Mouse (Mus musculus) ES-Bruce4 (cell line): ENCODE results near the gene Slc25a15.

Experiments used
- CTCF ChIP-seq: IDR thresholded peaks from one replicate; pipeline ENCODE4 v1.8.1; 2011; ENCODE audit warnings: low read depth, low read length
- EP300 ChIP-seq: IDR thresholded peaks from 2 replicates; pipeline ENCODE4 v1.6.1; 2011; ENCODE audit warnings: low read depth, low read length; ENCODE audit not compliant: insufficient read depth

DNA sequence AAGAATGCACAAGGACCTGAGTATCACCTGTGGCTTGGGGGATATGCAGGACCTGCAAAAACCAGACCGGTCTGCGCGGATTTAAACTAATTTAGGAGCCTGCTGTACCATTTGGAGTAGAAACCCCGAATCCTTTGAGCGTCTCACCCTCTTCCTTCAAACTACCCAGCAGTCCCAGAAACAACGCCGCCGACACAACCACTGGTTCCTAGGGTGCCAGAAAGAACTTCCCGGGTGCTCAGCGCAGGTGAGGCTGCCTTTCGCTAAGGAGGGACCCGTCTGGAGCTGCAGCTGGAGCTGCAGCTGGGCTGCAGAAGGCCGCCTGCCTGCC is 621 bp downstream of the Slc25a15 start:
- TF ChIP-seq EP300 (no peak), CTCF (no peak)
